Mouse (Mus musculus) CH12.LX (cell line): Measurements from ENCODE around the gene Olfml3. TPM values are rescaled to one million over a fixed set of nuclear protein-coding genes. Genes with fewer than 3 reads are reported as not detected.
A peak's percentile ranks its signal among the peaks of the same experiment; 100 is the strongest.

ENCODE experiments used
- DNase-seq: peaks from one replicate; pipeline ENCODE4 v3.0.0-alpha.2; 2013; ENCODE audit errors: extremely low read depth
- H3K27ac ChIP-seq: 2 replicates; pipeline ENCODE4 v1.5.1; 2012; ENCODE audit warnings: low read depth, mild to moderate bottlenecking, control low read depth, moderate library complexity; ENCODE audit not compliant: insufficient read depth
- H3K27me3 ChIP-seq: replicated peaks from 2 replicates; pipeline ENCODE3; 2012; ENCODE audit warnings: inconsistent platforms
- H3K36me3 ChIP-seq, 2 experiments: replicated peaks in 1 of 2; 2 replicates each; pipeline versions ENCODE3 to v1.6.1; 2012; ENCODE audit warnings: inconsistent platforms in 1 of 2, low read length in 1 of 2, mild to moderate bottlenecking in 1 of 2, mixed read lengths in 1 of 2, moderate library complexity in 1 of 2; ENCODE audit not compliant: control insufficient read depth in 1 of 2, insufficient read depth in 1 of 2
- H3K4me1 ChIP-seq, 2 experiments: 2 replicates each; pipeline ENCODE4 v1.6.1; 2012; ENCODE audit warnings: inconsistent platforms in 1 of 2, moderate library complexity in 1 of 2; ENCODE audit not compliant: insufficient read depth in 2 of 2, control insufficient read depth in 1 of 2
- H3K4me2 ChIP-seq: 2 replicates; pipeline ENCODE4 v1.6.1; 2012; ENCODE audit warnings: low read depth, mild to moderate bottlenecking, control low read depth; ENCODE audit not compliant: poor library complexity, insufficient read depth, severe bottlenecking
- H3K4me3 ChIP-seq, 3 experiments: fragments of 150-350 bp in 1 of 3; sonication (generic) in 1 of 3; replicated peaks in 1 of 3; 2 replicates each; pipeline versions ENCODE3 to v1.5.1; 2011 to 2012; ENCODE audit warnings: low read depth in 2 of 3, low read length in 2 of 3, mild to moderate bottlenecking in 2 of 3, moderate library complexity in 2 of 3, control low read depth in 1 of 3, improper control_type of control experiment in 1 of 3, inconsistent platforms in 1 of 3, mixed read lengths in 1 of 3; ENCODE audit not compliant: poor library complexity in 1 of 3
- H3K79me2 ChIP-seq: replicated peaks from 2 replicates; pipeline ENCODE4 v1.6.1; 2012; ENCODE audit warnings: mild to moderate bottlenecking, moderate library complexity; ENCODE audit not compliant: control insufficient read depth, poor library complexity, insufficient read depth, severe bottlenecking; ENCODE audit errors: extremely low read depth
- H3K9ac ChIP-seq: 2 replicates; pipeline ENCODE4 v1.6.1; 2012; ENCODE audit warnings: low read depth, mild to moderate bottlenecking, control low read depth, moderate library complexity; ENCODE audit not compliant: insufficient read depth
- H3K9me3 ChIP-seq: replicated peaks from 2 replicates; pipeline ENCODE3; 2012; ENCODE audit warnings: low read length, inconsistent platforms, mixed read lengths
- BHLHE40 ChIP-seq: IDR thresholded peaks from 2 replicates; pipeline ENCODE4 v1.6.1; 2011; ENCODE audit warnings: mild to moderate bottlenecking, low read depth, low read length, improper control_type of control experiment
- CHD1 ChIP-seq: IDR thresholded peaks from 2 replicates; pipeline ENCODE4 v1.6.1; 2012; ENCODE audit warnings: low read depth, low read length, improper control_type of control experiment, inconsistent platforms
- CHD2 ChIP-seq: IDR thresholded peaks from 2 replicates; pipeline ENCODE4 v1.6.1; 2011; ENCODE audit warnings: low read length, improper control_type of control experiment
- CTCF ChIP-seq, 2 experiments: IDR thresholded peaks in 1 of 2; conservative IDR thresholded peaks in 1 of 2; 2 replicates each; pipeline ENCODE4 v1.5.1; 2011 to 2012; ENCODE audit warnings: low read depth in 2 of 2, low read length in 2 of 2, improper control_type of control experiment in 1 of 2, inconsistent platforms in 1 of 2, mild to moderate bottlenecking in 1 of 2, moderate library complexity in 1 of 2
- E2F4 ChIP-seq: IDR thresholded peaks from 2 replicates; pipeline ENCODE4 v1.6.1; 2011; ENCODE audit warnings: low read depth, low read length, improper control_type of control experiment; ENCODE audit not compliant: insufficient replicate concordance
- EP300 ChIP-seq: IDR thresholded peaks from 2 replicates; pipeline ENCODE4 v1.6.1; 2011; ENCODE audit warnings: low read length, improper control_type of control experiment
- GABPA ChIP-seq: IDR thresholded peaks from 2 replicates; pipeline ENCODE4 v1.6.1; 2012; ENCODE audit warnings: low read depth, low read length, improper control_type of control experiment, inconsistent platforms; ENCODE audit not compliant: insufficient replicate concordance
- HCFC1 ChIP-seq: IDR thresholded peaks from 2 replicates; pipeline ENCODE4 v1.6.1; 2012; ENCODE audit warnings: low read depth, mild to moderate bottlenecking, inconsistent platforms, low read length, improper control_type of control experiment
- IRF4 ChIP-seq: IDR thresholded peaks from 2 replicates; pipeline ENCODE4 v1.6.1; 2014; ENCODE audit warnings: low read depth, mild to moderate bottlenecking, inconsistent platforms, low read length, improper control_type of control experiment
- JUND ChIP-seq: conservative IDR thresholded peaks from 2 replicates; pipeline ENCODE4 v1.6.1; 2011; ENCODE audit warnings: low read depth, low read length, improper control_type of control experiment
- MAX ChIP-seq: IDR thresholded peaks from 2 replicates; pipeline ENCODE4 v1.6.1; 2011; ENCODE audit warnings: low read length, improper control_type of control experiment
- MAZ ChIP-seq: IDR thresholded peaks from 2 replicates; pipeline ENCODE4 v1.6.1; 2012; ENCODE audit warnings: low read depth, mild to moderate bottlenecking, inconsistent platforms, low read length, improper control_type of control experiment, moderate library complexity
- MXI1 ChIP-seq: IDR thresholded peaks from 2 replicates; pipeline ENCODE4 v1.6.1; 2011; ENCODE audit warnings: mild to moderate bottlenecking, low read depth, low read length, improper control_type of control experiment
- MYC ChIP-seq: IDR thresholded peaks from 2 replicates; pipeline ENCODE4 v1.6.1; 2011; ENCODE audit warnings: low read depth, mild to moderate bottlenecking, improper control_type of control experiment, low read length
- NELFE ChIP-seq: IDR thresholded peaks from 2 replicates; pipeline ENCODE4 v1.6.1; 2011; ENCODE audit warnings: low read depth, low read length, improper control_type of control experiment
- NRF1 ChIP-seq: IDR thresholded peaks from 2 replicates; pipeline ENCODE4 v1.6.1; 2014; ENCODE audit warnings: low read depth, mild to moderate bottlenecking, inconsistent platforms, low read length, improper control_type of control experiment, moderate library complexity
- POLR2A ChIP-seq: IDR thresholded peaks from 2 replicates; pipeline ENCODE4 v1.6.1; 2011; ENCODE audit warnings: low read depth, mild to moderate bottlenecking, improper control_type of control experiment, low read length
- RAD21 ChIP-seq: IDR thresholded peaks from 2 replicates; pipeline ENCODE4 v1.6.1; 2011; ENCODE audit warnings: low read depth, mild to moderate bottlenecking, low read length, improper control_type of control experiment, moderate library complexity
- SIN3A ChIP-seq: IDR thresholded peaks from 2 replicates; pipeline ENCODE4 v1.6.1; 2012; ENCODE audit warnings: low read length, improper control_type of control experiment, inconsistent platforms
- SMC3 ChIP-seq: IDR thresholded peaks from 2 replicates; pipeline ENCODE4 v1.6.1; 2011; ENCODE audit warnings: low read depth, low read length, improper control_type of control experiment
- TCF12 ChIP-seq: IDR thresholded peaks from 2 replicates; pipeline ENCODE4 v1.6.1; 2014; ENCODE audit warnings: low read depth, mild to moderate bottlenecking, inconsistent platforms, low read length, improper control_type of control experiment
- UBTF ChIP-seq: IDR thresholded peaks from 2 replicates; pipeline ENCODE4 v1.6.1; 2012; ENCODE audit warnings: low read depth, mild to moderate bottlenecking, inconsistent platforms, low read length, improper control_type of control experiment, moderate library complexity
- ZC3H11A ChIP-seq: IDR thresholded peaks from 2 replicates; pipeline ENCODE4 v1.6.1; 2012; ENCODE audit warnings: low read depth, mild to moderate bottlenecking, inconsistent platforms, low read length, improper control_type of control experiment
- ZKSCAN1 ChIP-seq: IDR thresholded peaks from 2 replicates; pipeline ENCODE4 v1.6.1; 2012; ENCODE audit warnings: low read depth, inconsistent platforms, low read length, improper control_type of control experiment, borderline replicate concordance
- ZMIZ1 ChIP-seq: IDR thresholded peaks from 2 replicates; pipeline ENCODE4 v1.6.1; 2012; ENCODE audit warnings: low read depth, mild to moderate bottlenecking, inconsistent platforms, low read length, improper control_type of control experiment
- ZNF384 ChIP-seq: IDR thresholded peaks from 2 replicates; pipeline ENCODE4 v1.6.1; 2012; ENCODE audit warnings: low read depth, low read length, improper control_type of control experiment, inconsistent platforms
- dilution Hi-C: fragments of 300-500 bp; cut with MboI; formaldehyde crosslinking; loops from 2 replicates; pipeline ENCODE4 v1.14.3; 2020; ENCODE audit warnings: low sequenced_read_pairs; ENCODE audit not compliant: extremely low pct_unique_long_range_greater_than_20kb, extremely low pct_ligation_motif_present
- in situ Hi-C: fragments of 300-500 bp; cut with MboI; formaldehyde crosslinking; loops from 3 replicates; pipeline ENCODE4 v1.14.3; 2019; ENCODE audit warnings: low sequenced_read_pairs, low pct_ligation_motif_present, low pct_unique_long_range_greater_than_20kb, mixed read lengths
- polyA plus RNA-seq: library from polyadenylated mRNA; unstranded; fragments of >175 nt; gene quantifications from 2 replicates; pipeline ENCODE4 v1.2.1, GENCODE M21; 2012; ENCODE audit warnings: low read depth; ENCODE audit not compliant: insufficient read length
- total RNA-seq, 2 experiments: library from RNA; depleted of rRNA; stranded (reverse); fragments of 300-350 nt in 1 of 2; fragments of >200 nt in 1 of 2; gene quantifications; 2 replicates each; pipeline ENCODE4 v1.2.3; 2012 to 2014

The Olfml3 gene
- 14.0 and 16.0 TPM in 2 replicates for total RNA-seq (2012; rRNA removed)
- 18.3 and 19.7 TPM in 2 replicates for total RNA-seq (2014; rRNA removed)
- 33.3 and 34.0 TPM in 2 replicates for polyA plus RNA-seq

- H3K4me3 ChIP-seq: peak within 1 kb of the TSS; percentile 55 to 62 (median 61)
- H3K4me2 ChIP-seq: peak within 1 kb of the TSS; percentile 74
- H3K27ac ChIP-seq: peak within 1 kb of the TSS; percentile 78
- TF ChIP-seq MYC (0 out of 2 replicates have a peak, but pooled peaks have one; percentile 44), TCF12 (peak; percentile 67; the same call in 1 of the 2 replicates), RAD21 (peak; percentile 89), CTCF (conservative IDR thresholded peaks at IDR 0.05 in 1 of 2, IDR thresholded peaks at IDR 0.05 in 1 of 2; ENCODE audit: low read depth in 2 of 2, low read length in 2 of 2) (peak; percentile 64 to 95), JUND (no peak), ZMIZ1 (0 out of 2 replicates have a peak, but pooled peaks have one; percentile 53), POLR2A (peak; percentile 73), ZNF384 (no peak), MAZ (peak; percentile 64), UBTF (no peak), CHD2 (peak; percentile 91), MXI1 (peak; percentile 55; the same call in 1 of the 2 replicates), ZKSCAN1 (no peak), ZC3H11A (peak; percentile 1; the same call in 1 of the 2 replicates), IRF4 (peak; percentile 40; the same call in 1 of the 2 replicates), NRF1 (0 out of 2 replicates have a peak, but pooled peaks have one; percentile 2), MAX (no peak), GABPA (no peak), SIN3A (peak; percentile 56), HCFC1 (no peak; the same call in 1 of the 2 replicates), E2F4 (no peak), CHD1 (peak; percentile 42; the same call in 1 of the 2 replicates), SMC3 (peak; percentile 95), EP300 (no peak), BHLHE40 (0 out of 2 replicates have a peak, but pooled peaks have one; percentile 33), NELFE (peak; percentile 54)
- TF ChIP-seq, all 38 proteins: peak for 17
- H3K79me2 ChIP-seq: peaks cover 6% of the 10 kb centered on the region; the same call in 1 of the 2 replicates
- peak within 1 kb of the TSS; percentile 56 for H3K9ac ChIP-seq
- no peaks in the 10 kb centered on the region for H3K9me3 ChIP-seq
- DNase-seq: peak; percentile 92
- peaks cover 6 to 24% of the 10 kb centered on the region in 2 experiments for H3K36me3 ChIP-seq
- dilution Hi-C loops: no loop called here
- peaks cover 39 to 82% of the 10 kb centered on the region in 2 experiments for H3K4me1 ChIP-seq
- in situ Hi-C loops: loop anchor here (5.0 to 10.0 kb wide), 2 partner anchors 46 to 303 kb away; no protein-coding TSS in a partner anchor
- no peaks in the 10 kb centered on the region for H3K27me3 ChIP-seq
Measured at GRCm38 (mm10) chr3:103737778-103738571, at the start of gene Olfml3. Gene Olfml3 (minus strand): TSS chr3:103738001.
